Mouse (Mus musculus): ENCODE data around the gene Orc2. TPM values are rescaled to one million over a fixed set of nuclear protein-coding genes. Genes with fewer than 3 reads are reported as not detected.

Orc2 gene
- polyA plus RNA-seq, 1 experiment from 2014 or later: 73.4 TPM

GRCm38 (mm10) chr1:58420032-58420431, 84.9 kb downstream of the Orc2 start:
- no peak for ATAC-seq (replicated peaks; ENCODE audit: low FRiP score)
- 83% methylated on average over 10 of the region's 10 CpGs for WGBS
- Histone ChIP-seq H3K27me3 (replicated peaks; ENCODE audit: control insufficient read depth, insufficient read depth, low read length) (no peaks in the 10 kb centered on the region), H3K36me3 (ENCODE audit: control insufficient read depth, insufficient read depth, low read length) (peaks cover 43% of the 10 kb centered on the region), H3K9ac (ENCODE audit: low read depth, low read length) (no peak overlapping the region), H3K4me1 (replicated peaks; ENCODE audit: control insufficient read depth, insufficient read depth, low read length) (peaks cover 9% of the 10 kb centered on the region), H3K4me3 (ENCODE audit: low read depth, low read length) (no peak overlapping the region), H3K27ac (ENCODE audit: low read depth, low read length) (no peak overlapping the region), H3K9me3 (ENCODE audit: control insufficient read depth, low read length) (no peaks in the 10 kb centered on the region), H3K4me2 (no peak overlapping the region)
- no peak for DNase-seq (ENCODE audit: low spot score)

- DNase-seq (ENCODE audit: low spot score): no peak
- no peaks in the 10 kb centered on the region for H3K27me3 ChIP-seq (replicated peaks; ENCODE audit: control insufficient read depth, insufficient read depth, low read length)
- no peak overlapping the region for H3K4me2 ChIP-seq
- no peak overlapping the region for H3K9ac ChIP-seq (ENCODE audit: low read depth, low read length)
- no peak for ATAC-seq (replicated peaks; ENCODE audit: low FRiP score)
- no peaks in the 10 kb centered on the region for H3K9me3 ChIP-seq (ENCODE audit: control insufficient read depth, low read length)
- H3K27ac ChIP-seq (ENCODE audit: low read depth, low read length): no peak overlapping the region
- H3K4me3 ChIP-seq (ENCODE audit: low read depth, low read length): no peak overlapping the region
- H3K36me3 ChIP-seq (ENCODE audit: control insufficient read depth, insufficient read depth, low read length): peaks cover 66% of the 10 kb centered on the region
- H3K4me1 ChIP-seq (replicated peaks; ENCODE audit: control insufficient read depth, insufficient read depth, low read length): no peaks in the 10 kb centered on the region; the same call in 1 of the 2 replicates
- 84% methylated on average over 2 of the region's 2 CpGs for WGBS
Measured at GRCm38 (mm10) chr1:58416048-58416447, 88.9 kb downstream of the Orc2 start.

- no peak for DNase-seq (ENCODE audit: low spot score)
- H3K27me3 ChIP-seq (replicated peaks; ENCODE audit: control insufficient read depth, insufficient read depth, low read length): no peaks in the 10 kb centered on the region
- peaks cover 70% of the 10 kb centered on the region for H3K36me3 ChIP-seq (ENCODE audit: control insufficient read depth, insufficient read depth, low read length)
- H3K4me2 ChIP-seq: no peak overlapping the region
- no peaks in the 10 kb centered on the region for H3K9me3 ChIP-seq (ENCODE audit: control insufficient read depth, low read length)
- no peak overlapping the region for H3K9ac ChIP-seq (ENCODE audit: low read depth, low read length)
- 44% methylated on average over 1 of the region's 1 CpGs for WGBS
- H3K27ac ChIP-seq (ENCODE audit: low read depth, low read length): no peak overlapping the region
- H3K4me3 ChIP-seq (ENCODE audit: low read depth, low read length): no peak overlapping the region
- H3K4me1 ChIP-seq (replicated peaks; ENCODE audit: control insufficient read depth, insufficient read depth, low read length): no peaks in the 10 kb centered on the region
- no peak for ATAC-seq (replicated peaks; ENCODE audit: low FRiP score)
Measured at GRCm38 (mm10) chr1:58415442-58415841, 89.5 kb downstream of the Orc2 start.

Other genes starting within 250 kb of the Orc2 start
- not detected in 2 replicates for gene Aox2, start 226.8 kb downstream of the Orc2 start, polyA plus RNA-seq (2014; fragmentation: Nextera tagmentation; extraction: Ambion mirVana)
- 344 and 399 TPM in 2 replicates for gene Bzw1, start 112.2 kb downstream of the Orc2 start, polyA plus RNA-seq (2014; fragmentation: Nextera tagmentation; extraction: Ambion mirVana)
- gene Clk1, start 81.0 kb downstream of the Orc2 start, polyA plus RNA-seq (2014; fragmentation: Nextera tagmentation; extraction: Ambion mirVana): 124 and 129 TPM in 2 replicates
- 44.0 and 45.0 TPM in 2 replicates for gene Nif3l1, start 60.0 kb downstream of the Orc2 start, polyA plus RNA-seq (2014; fragmentation: Nextera tagmentation; extraction: Ambion mirVana)
- 58.6 and 62.8 TPM in 2 replicates for gene Ppil3, start 59.6 kb downstream of the Orc2 start, polyA plus RNA-seq (2014; fragmentation: Nextera tagmentation; extraction: Ambion mirVana)
- gene Fam126b, start 81.2 kb upstream of the Orc2 start, polyA plus RNA-seq (2014; fragmentation: Nextera tagmentation; extraction: Ambion mirVana): 6.5 and 7.3 TPM in 2 replicates
- gene Ndufb3, start 81.3 kb upstream of the Orc2 start, polyA plus RNA-seq (2014; fragmentation: Nextera tagmentation; extraction: Ambion mirVana): 172 and 182 TPM in 2 replicates
- gene Als2cr12, start 190.9 kb upstream of the Orc2 start, polyA plus RNA-seq (2014; fragmentation: Nextera tagmentation; extraction: Ambion mirVana): not detected in 2 replicates
- gene Cflar, start 206.4 kb upstream of the Orc2 start, polyA plus RNA-seq (2014; fragmentation: Nextera tagmentation; extraction: Ambion mirVana): 18.6 and 20.4 TPM in 2 replicates